Mouse (Mus musculus): ENCODE data around the gene Nemp2.

DNA sequence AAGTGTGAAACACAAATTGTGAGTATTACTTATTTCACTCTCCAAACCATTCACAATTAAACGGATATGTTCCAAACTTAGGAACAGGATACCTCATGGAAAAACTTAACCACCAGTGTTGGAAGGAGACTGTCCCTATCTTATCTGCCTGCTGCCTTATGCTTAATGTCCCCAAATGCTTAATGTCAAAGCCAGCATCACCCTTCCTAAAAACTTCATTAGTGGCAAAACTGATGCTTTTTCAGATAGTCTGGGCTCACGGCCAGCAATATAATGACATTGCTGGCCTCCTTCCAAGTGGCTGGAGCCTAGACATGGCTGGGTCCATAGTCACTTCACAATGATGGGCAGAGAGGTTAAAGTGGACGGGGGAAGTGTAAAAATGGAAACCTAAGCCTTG is 46.1 kb downstream of the Nemp2 start:
- TF ChIP-seq EP300 (IDR thresholded peaks at IDR 0.05; ENCODE audit: low read depth) (no peak), CTCF (IDR thresholded peaks at IDR 0.05; ENCODE audit: low read depth) (no peak)
